Mouse (Mus musculus) ovary, postnatal 10 days (tissue): ENCODE data around the gene Cyp2d9.
"Not testable (repeated sequence)": the region's sequence is repeated elsewhere in the genome, so short reads cannot be mapped to it uniquely, and the experiment has no call there.

Source experiments
- DNase-seq: peaks from one replicate; pipeline ENCODE4 v3.0.0; 2022; ENCODE audit warnings: low spot score

The Cyp2d9 gene

GRCm38 (mm10) chr15:82450045-82450444 lies 16.8 kb downstream of the Cyp2d9 start:
- DNase-seq: not testable (repeated sequence)

GRCm38 (mm10) chr15:82452133-82452532 lies 18.9 kb downstream of the Cyp2d9 start:
- DNase-seq: not testable (repeated sequence)

- not testable (repeated sequence) for DNase-seq
Measured at GRCm38 (mm10) chr15:82453501-82453900, 20.3 kb downstream of the Cyp2d9 start.

- not testable (repeated sequence) for DNase-seq
Measured at GRCm38 (mm10) chr15:82456086-82456790, 23.0 kb downstream of the Cyp2d9 start.

- no peak for DNase-seq
Measured at GRCm38 (mm10) chr15:82457064-82458021, 24.1 kb downstream of the Cyp2d9 start.

GRCm38 (mm10) chr15:82459266-82459665 lies 26.0 kb downstream of the Cyp2d9 start:
- not testable (repeated sequence) for DNase-seq

- no peak for DNase-seq
Measured at GRCm38 (mm10) chr15:82464701-82465100, 31.5 kb downstream of the Cyp2d9 start.

GRCm38 (mm10) chr15:82494273-82494672 lies 61.0 kb downstream of the Cyp2d9 start:
- not testable (repeated sequence) for DNase-seq
